Mouse (Mus musculus) olfactory bulb, adult 2 months (tissue): ENCODE measurements around the gene P2ry4. TPM values are rescaled to one million over a fixed set of nuclear protein-coding genes. Genes with fewer than 3 reads are reported as not detected.

Source experiments
- H3K27ac ChIP-seq: fragments of 200-500 bp; 2 replicates; pipeline ENCODE4 v1.5.1; 2012; ENCODE audit warnings: low read depth, low read length; ENCODE audit not compliant: insufficient read depth
- H3K4me1 ChIP-seq: fragments of 200-500 bp; 2 replicates; pipeline ENCODE4 v1.6.1; 2012; ENCODE audit warnings: low read length; ENCODE audit not compliant: control insufficient read depth, insufficient read depth
- H3K4me3 ChIP-seq: fragments of 200-500 bp; 2 replicates; pipeline ENCODE4 v1.5.1; 2012; ENCODE audit warnings: mild to moderate bottlenecking, low read depth, low read length, moderate library complexity; ENCODE audit not compliant: insufficient read depth
- CTCF ChIP-seq: fragments of 200-500 bp; IDR thresholded peaks from 2 replicates; pipeline ENCODE4 v1.5.1; 2012; ENCODE audit warnings: low read depth, mild to moderate bottlenecking, low read length, moderate library complexity; ENCODE audit not compliant: insufficient read depth
- POLR2A ChIP-seq: fragments of 200-500 bp; IDR thresholded peaks from 2 replicates; pipeline ENCODE4 v1.6.1; 2012; ENCODE audit warnings: mild to moderate bottlenecking, low read depth, low read length, moderate library complexity; ENCODE audit not compliant: insufficient read depth
- WGBS: fragments of 180-500 bp; shearing (Covaris S2); methylation state at CpG from one replicate; pipeline ENCODE4 v1.1.7; 2018; 5-methylcytosine and 5-hydroxymethylcytosine counted together
- polyA plus RNA-seq: library from polyadenylated mRNA; stranded (reverse); fragments of >200 nt; gene quantifications from 2 replicates; pipeline ENCODE4 v1.2.4, GENCODE M21; 2012; ENCODE audit warnings: low replicate concordance; ENCODE audit not compliant: missing spikeins, insufficient read depth, insufficient read length

The P2ry4 gene
- polyA plus RNA-seq, 1 experiment, result not detected

- WGBS, result 35% methylated on average over 1 of the region's 1 CpGs
- Histone ChIP-seq H3K4me3 (no peak within 1 kb of the TSS), H3K27ac (no peak within 1 kb of the TSS), H3K4me1 (no peaks in the 10 kb centered on the region)
- no peak for TF ChIP-seq CTCF
- TF ChIP-seq POLR2A, result no peak
Measured at GRCm38 (mm10) chrX:100605314-100605713, 10.6 kb upstream of the P2ry4 start, which contains the start of gene Arr3. Gene Arr3 (plus strand): TSS chrX:100605497.

GRCm38 (mm10) chrX:100599755-100600154, 5.1 kb upstream of the P2ry4 start:
- 44% methylated on average over 4 of the region's 4 CpGs for WGBS
- TF ChIP-seq CTCF, result no peak
- TF ChIP-seq POLR2A, result no peak

GRCm38 (mm10) chrX:100597439-100597838, 2.8 kb upstream of the P2ry4 start:
- TF ChIP-seq POLR2A (no peak), CTCF (no peak)
- H3K27ac ChIP-seq, result no peak overlapping the region
- whole genome bisulfite sequencing, result 28% methylated on average over 5 of the region's 5 CpGs

More at GRCm38 (mm10) chrX:100599755-100600154, 5.1 kb upstream of the P2ry4 start:
- no peak overlapping the region for H3K4me3 ChIP-seq
- no peak overlapping the region for H3K27ac ChIP-seq
- no peaks in the 10 kb centered on the region for H3K4me1 ChIP-seq

GRCm38 (mm10) chrX:100571951-100572350, 22.7 kb downstream of the P2ry4 start, which contains the start of gene Awat1:
Gene Awat1 (plus strand): TSS chrX:100572251.
- H3K4me1 ChIP-seq, result no peaks in the 10 kb centered on the region
- 92% methylated on average over 1 of the region's 1 CpGs for WGBS
- no peak within 1 kb of the TSS for H3K4me3 ChIP-seq
- no peak within 1 kb of the TSS for H3K27ac ChIP-seq
- TF ChIP-seq CTCF (no peak), POLR2A (no peak)

More at GRCm38 (mm10) chrX:100597439-100597838, 2.8 kb upstream of the P2ry4 start:
- Histone ChIP-seq H3K4me1 (no peaks in the 10 kb centered on the region), H3K4me3 (no peak overlapping the region)

- Histone ChIP-seq H3K27ac (no peak overlapping the region), H3K4me3 (no peak overlapping the region), H3K4me1 (no peaks in the 10 kb centered on the region)
- TF ChIP-seq CTCF, result no peak
- no peak for TF ChIP-seq POLR2A
- WGBS, result 80% methylated on average over 3 of the region's 3 CpGs
Measured at GRCm38 (mm10) chrX:100565696-100566095, 29.0 kb downstream of the P2ry4 start.

- Histone ChIP-seq H3K27ac (no peak overlapping the region), H3K4me3 (no peak overlapping the region), H3K4me1 (no peaks in the 10 kb centered on the region)
- TF ChIP-seq POLR2A (no peak), CTCF (no peak)
- WGBS, result 80% methylated on average over 3 of the region's 3 CpGs
Measured at GRCm38 (mm10) chrX:100556026-100556425, 38.6 kb downstream of the P2ry4 start.

Other genes with a start within 250 kb of the P2ry4 start
- gene Otud6a, start 165.9 kb downstream of the P2ry4 start, polyA plus RNA-seq, result not detected in 2 replicates
- gene Awat2, start 152.2 kb downstream of the P2ry4 start, polyA plus RNA-seq, result not detected in 2 replicates
- gene Igbp1, start 100.6 kb downstream of the P2ry4 start, polyA plus RNA-seq, result not detected in 2 replicates
- not detected in 2 replicates for gene Dgat2l6, start 70.0 kb downstream of the P2ry4 start, polyA plus RNA-seq
- gene Awat1, start 22.6 kb downstream of the P2ry4 start, polyA plus RNA-seq, result not detected in 2 replicates
- not detected in 2 replicates for gene Arr3, start 10.6 kb upstream of the P2ry4 start, polyA plus RNA-seq
- not detected in 2 replicates for gene Kif4, start 30.9 kb upstream of the P2ry4 start, polyA plus RNA-seq
- gene Pdzd11, start 31.7 kb upstream of the P2ry4 start, polyA plus RNA-seq, result not detected in 2 replicates
- not detected in 2 replicates for gene Gdpd2, start 135.0 kb upstream of the P2ry4 start, polyA plus RNA-seq
- 98.9 TPM in 1 of 2 replicates, not detected in the other for gene Dlg3, start 172.9 kb upstream of the P2ry4 start, polyA plus RNA-seq